Comparison of ENCODE assay signal across 9 mouse cellular contexts in the genomic region with DNA sequence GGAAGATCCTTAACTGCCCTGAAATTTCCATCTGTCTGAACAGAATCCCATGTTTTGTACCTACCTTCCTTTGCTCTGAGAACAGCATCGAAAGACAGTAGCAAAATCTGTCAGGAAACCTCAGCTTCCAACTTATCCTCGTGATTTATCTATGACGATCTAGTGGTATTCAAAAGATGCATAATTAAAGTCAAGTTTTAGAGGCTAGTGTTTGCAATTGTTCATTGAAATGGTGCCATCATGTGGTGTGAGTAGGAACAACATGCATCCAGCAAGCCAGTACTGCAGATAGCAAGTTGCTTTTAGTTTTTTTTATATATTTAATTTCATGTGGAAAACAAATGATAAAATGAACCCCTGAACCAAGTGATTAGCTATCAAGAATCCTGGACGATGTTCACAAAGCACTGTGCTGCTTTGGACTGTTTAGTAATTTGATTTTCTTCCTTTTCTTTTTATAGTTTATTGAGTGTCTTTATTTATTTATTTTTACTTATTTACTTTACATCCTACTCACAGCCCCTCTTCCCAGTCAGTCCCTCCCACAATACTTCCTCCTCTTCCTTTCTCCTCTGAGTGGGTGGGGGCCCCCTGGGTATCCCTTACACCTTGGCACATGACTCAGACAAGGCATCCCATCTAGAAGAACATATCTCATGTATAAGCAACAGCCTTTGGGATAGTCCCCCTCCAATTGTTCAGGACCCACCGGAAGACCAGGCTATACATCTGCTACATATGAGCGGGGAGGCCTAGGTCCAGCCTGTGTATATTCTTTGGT. TPM values are rescaled to one million over a fixed set of nuclear protein-coding genes. Genes with fewer than 3 reads are reported as not detected.
DNase-seq lines count a peak whose midpoint lies in the region; ATAC-seq lines count a peak whose summit lies in the region.
"Had no signal": no experiment of that assay in that cellular context is flagged by ENCODE, and none has a peak within 500 bp of the region (broad histone marks: within the 10 kb centered on the region; RNA-seq: fewer than 3 reads in every experiment).

No protein-coding gene starts in this region.

- H3K9me3 ChIP-seq in heart, embryonic 11.5 days (replicated peaks; ENCODE audit: control insufficient read depth, low read length) = no peaks in the 10 kb centered on the region
- H3K9me3 ChIP-seq in hindbrain, embryonic 12.5 days (replicated peaks) = no peaks in the 10 kb centered on the region
- H3K9me3 ChIP-seq: liver, embryonic 13.5 days had no signal

- H3K27me3 ChIP-seq in heart, embryonic 11.5 days (ENCODE audit: control insufficient read depth, insufficient read depth, low read length) = no peaks in the 10 kb centered on the region
- no peaks in the 10 kb centered on the region for H3K27me3 ChIP-seq in hindbrain, embryonic 12.5 days
- H3K27me3 ChIP-seq: liver, embryonic 13.5 days had no signal

- no peak overlapping the region for H3K27ac ChIP-seq in heart, embryonic 11.5 days (ENCODE audit: low read depth, low read length)
- no peak overlapping the region for H3K27ac ChIP-seq in hindbrain, embryonic 12.5 days
- H3K27ac ChIP-seq: liver, embryonic 13.5 days had no signal

- peak; percentile 27 to 75 for DNase-seq in heart, adult 18-20 months
- peak; percentile 73 for DNase-seq in adipocyte (ENCODE audit: low spot score)
- peak; percentile 57 for DNase-seq in embryo, embryonic 9.5 days (ENCODE audit: extremely low spot score)
- DNase-seq in layer of hippocampus, adult 8-10 months (ENCODE audit: low spot score in 2 of 2) = peak; percentile 56 to 72
- DNase-seq in right cerebral cortex, postnatal 25 days = peak; percentile 31
- DNase-seq: liver, embryonic 13.5 days had no signal

- no peak overlapping the region for H3K4me3 ChIP-seq in heart, embryonic 11.5 days (ENCODE audit: low read depth, low read length)
- no peak overlapping the region for H3K4me3 ChIP-seq in hindbrain, embryonic 12.5 days
- H3K4me3 ChIP-seq: liver, embryonic 13.5 days had no signal

- H3K4me1 ChIP-seq in heart, embryonic 11.5 days (ENCODE audit: control insufficient read depth, insufficient read depth, low read length) = no peaks in the 10 kb centered on the region
- no peaks in the 10 kb centered on the region for H3K4me1 ChIP-seq in hindbrain, embryonic 12.5 days
- H3K4me1 ChIP-seq: liver, embryonic 13.5 days had no signal

- H3K36me3 ChIP-seq in heart, embryonic 11.5 days (ENCODE audit: control insufficient read depth, insufficient read depth, low read length) = no peaks in the 10 kb centered on the region
- no peaks in the 10 kb centered on the region for H3K36me3 ChIP-seq in hindbrain, embryonic 12.5 days
- H3K36me3 ChIP-seq: liver, embryonic 13.5 days had no signal

- WGBS in heart, embryonic 11.5 days (ENCODE audit: insufficient replicate concordance) = 39% methylated on average over 6 of the region's 6 CpGs
- WGBS in hindbrain, embryonic 12.5 days = 46% methylated on average over 6 of the region's 6 CpGs

- H3K4me2 ChIP-seq in heart, embryonic 11.5 days = no peak overlapping the region
- H3K4me2 ChIP-seq in hindbrain, embryonic 12.5 days (replicated peaks) = no peak overlapping the region
- H3K4me2 ChIP-seq: liver, embryonic 13.5 days had no signal

- no peak overlapping the region for H3K9ac ChIP-seq in heart, embryonic 11.5 days (ENCODE audit: low read depth, low read length)
- H3K9ac ChIP-seq in hindbrain, embryonic 12.5 days = no peak overlapping the region
- H3K9ac ChIP-seq: liver, embryonic 13.5 days had no signal

- no peak for ATAC-seq in heart, embryonic 11.5 days (replicated peaks; ENCODE audit: insufficient number of reproducible peaks, low FRiP score, low TSS enrichment)
- ATAC-seq in hindbrain, embryonic 12.5 days (ENCODE audit: low FRiP score) = peak; percentile 43; the same call in 1 of the 2 replicates
- ATAC-seq in megakaryocyte, adult 5-6 weeks (ENCODE audit: poor library complexity, severe bottlenecking) = peak; percentile 67

RNA-seq across cellular contexts. Expression of a gene that starts 24.6 kb away (rescaled TPM):
- total RNA-seq in heart, adult 18-20 months (2021) = 10 to 100 TPM; 33.1 to 35.5 TPM
- 56.6 and 57.7 TPM in 2 replicates for polyA plus RNA-seq in heart, embryonic 11.5 days (2014; fragmentation: Nextera tagmentation; extraction: Ambion mirVana)
- polyA plus RNA-seq in hindbrain, embryonic 12.5 days (2016; fragmentation: Nextera tagmentation; extraction: Ambion mirVana) = 80.4 and 84.6 TPM in 2 replicates
- total RNA-seq in layer of hippocampus, adult 8-10 months (2022) = 100 to 1,000 TPM in 1 of 4 experiments, 10 to 100 TPM in 3; 75.4 to 105 (median 93.1) TPM
- total RNA-seq in megakaryocyte, adult 5-6 weeks (2015) = 33.2 and 37.4 TPM in 2 replicates
- total RNA-seq in megakaryocyte, adult 5-6 weeks (2017) = 33.5 and 43.9 TPM in 2 replicates
